Mouse (Mus musculus): ENCODE results near the gene Gucy2d. TPM values are rescaled to one million over a fixed set of nuclear protein-coding genes. Genes with fewer than 3 reads are reported as not detected.

Gucy2d gene
- total RNA-seq, 4 experiments from 2014 or later: not detected

DNA sequence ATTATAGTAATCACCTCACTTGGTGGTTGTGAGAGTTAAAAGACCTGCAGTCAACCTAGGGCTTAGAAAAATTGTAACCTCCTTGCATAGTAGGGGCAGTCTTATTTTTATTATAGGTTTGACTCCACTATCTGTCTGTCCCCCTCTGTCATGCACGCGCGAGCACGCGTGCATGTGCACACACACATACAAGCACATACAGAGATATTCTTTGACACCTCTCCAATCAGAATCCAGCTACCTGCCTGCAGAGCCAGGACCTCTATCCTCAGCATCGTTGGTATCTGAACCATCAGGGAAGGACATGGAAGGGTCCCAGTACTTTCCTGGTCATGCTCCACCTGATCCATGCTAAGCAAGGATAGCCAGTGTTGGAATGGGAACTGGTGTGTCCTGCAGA is 50.7 kb downstream of the Gucy2d start:
- DNase-seq: no peak

- DNase-seq: no peak
These were observed 51.4 kb downstream of the Gucy2d start for GRCm38 (mm10) chr7:98491451-98492200.

- no peak for DNase-seq
These were observed 52.1 kb downstream of the Gucy2d start for GRCm38 (mm10) chr7:98492331-98492730.

GRCm38 (mm10) chr7:98493307-98493706 is 53.1 kb downstream of the Gucy2d start:
- no peak for DNase-seq

- no peak for DNase-seq
These were observed 53.8 kb downstream of the Gucy2d start for GRCm38 (mm10) chr7:98493901-98494480.

GRCm38 (mm10) chr7:98495591-98495990 is 55.4 kb downstream of the Gucy2d start:
- no peak for DNase-seq

- DNase-seq: no peak
These were observed 57.2 kb downstream of the Gucy2d start for GRCm38 (mm10) chr7:98497451-98497850.

- no peak for DNase-seq
These were observed 57.9 kb downstream of the Gucy2d start for GRCm38 (mm10) chr7:98498101-98498500.

DNA sequence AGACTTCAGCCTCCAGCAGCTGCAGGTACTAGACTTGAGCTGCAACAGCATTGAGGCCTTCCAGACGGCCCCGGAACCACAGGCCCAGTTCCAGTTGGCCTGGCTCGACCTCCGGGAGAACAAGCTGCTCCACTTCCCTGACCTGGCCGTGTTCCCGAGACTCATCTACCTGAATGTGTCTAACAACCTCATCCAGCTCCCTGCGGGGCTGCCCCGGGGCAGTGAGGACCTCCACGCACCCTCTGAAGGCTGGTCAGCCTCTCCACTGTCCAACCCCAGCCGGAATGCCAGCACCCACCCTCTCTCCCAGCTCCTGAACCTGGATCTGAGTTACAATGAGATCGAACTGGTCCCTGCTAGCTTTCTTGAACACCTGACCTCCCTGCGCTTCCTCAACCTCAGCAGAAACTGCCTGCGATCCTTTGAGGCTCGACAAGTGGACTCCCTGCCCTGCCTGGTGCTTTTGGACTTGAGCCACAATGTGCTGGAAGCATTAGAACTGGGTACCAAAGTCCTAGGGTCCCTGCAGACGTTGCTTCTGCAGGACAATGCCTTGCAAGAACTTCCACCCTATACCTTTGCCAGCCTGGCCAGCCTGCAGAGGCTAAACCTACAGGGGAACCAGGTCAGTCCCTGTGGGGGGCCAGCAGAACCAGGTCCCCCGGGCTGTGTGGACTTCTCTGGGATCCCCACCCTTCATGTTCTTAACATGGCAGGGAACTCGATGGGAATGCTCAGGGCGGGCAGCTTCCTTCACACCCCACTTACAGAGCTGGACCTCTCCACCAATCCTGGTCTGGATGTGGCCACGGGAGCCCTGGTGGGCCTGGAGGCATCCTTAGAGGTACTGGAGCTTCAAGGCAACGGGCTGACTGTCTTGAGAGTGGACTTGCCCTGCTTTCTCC is 58.7 kb downstream of the Gucy2d start:
- DNase-seq: no peak

DNA sequence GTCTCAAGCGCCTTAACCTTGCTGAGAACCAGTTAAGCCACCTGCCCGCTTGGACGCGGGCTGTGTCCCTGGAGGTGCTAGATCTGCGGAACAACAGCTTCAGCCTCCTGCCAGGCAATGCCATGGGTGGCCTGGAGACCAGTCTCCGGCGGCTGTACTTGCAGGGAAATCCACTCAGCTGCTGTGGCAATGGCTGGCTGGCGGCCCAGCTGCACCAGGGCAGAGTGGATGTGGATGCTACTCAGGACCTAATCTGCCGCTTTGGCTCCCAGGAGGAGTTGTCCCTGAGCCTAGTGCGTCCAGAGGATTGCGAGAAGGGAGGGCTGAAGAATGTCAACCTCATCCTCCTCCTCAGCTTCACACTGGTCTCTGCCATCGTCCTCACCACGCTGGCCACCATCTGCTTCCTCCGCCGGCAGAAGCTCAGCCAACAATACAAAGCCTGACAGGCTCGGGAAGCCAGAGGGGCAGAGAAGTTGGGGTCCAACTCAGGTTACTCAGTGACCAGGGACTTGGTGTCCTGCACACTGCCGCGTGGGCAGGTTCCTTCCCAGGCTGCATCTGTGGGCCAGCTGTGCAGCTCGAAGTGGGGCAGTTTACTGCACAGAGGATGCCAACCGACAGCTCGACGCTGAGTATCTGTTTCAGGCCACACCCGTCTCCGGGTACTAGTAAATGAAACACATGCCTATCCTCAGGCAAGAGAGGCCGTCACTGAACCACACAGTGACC is 59.5 kb downstream of the Gucy2d start:
- no peak for DNase-seq

- no peak for DNase-seq
These were observed 60.3 kb downstream of the Gucy2d start for GRCm38 (mm10) chr7:98500470-98500869.

- DNase-seq: no peak
These were observed 60.9 kb downstream of the Gucy2d start for GRCm38 (mm10) chr7:98501078-98501477.

DNA sequence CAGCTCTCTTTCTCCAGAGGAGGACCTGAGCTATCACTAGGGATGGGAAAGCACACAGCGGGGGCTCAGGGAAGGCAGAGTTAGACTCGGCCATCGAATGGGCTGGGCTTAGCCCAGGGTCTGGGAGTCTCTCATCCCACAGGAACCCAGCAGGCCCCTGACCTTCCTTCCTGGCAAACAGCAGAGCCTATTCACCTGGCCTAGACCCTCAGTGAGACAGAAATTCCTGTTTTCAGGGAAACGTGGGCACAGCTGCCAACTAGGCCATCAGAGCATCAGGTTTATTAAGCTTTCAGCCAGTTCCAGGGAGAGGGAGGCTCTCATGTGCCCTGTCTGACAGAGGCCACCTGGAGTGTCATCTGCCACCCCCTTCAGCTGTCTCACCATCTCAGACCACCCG is 62.7 kb downstream of the Gucy2d start:
- no peak for DNase-seq

GRCm38 (mm10) chr7:98503951-98504647 is 63.9 kb downstream of the Gucy2d start:
- DNase-seq: no peak

- no peak for DNase-seq
These were observed 64.6 kb downstream of the Gucy2d start for GRCm38 (mm10) chr7:98504726-98505314.

DNA sequence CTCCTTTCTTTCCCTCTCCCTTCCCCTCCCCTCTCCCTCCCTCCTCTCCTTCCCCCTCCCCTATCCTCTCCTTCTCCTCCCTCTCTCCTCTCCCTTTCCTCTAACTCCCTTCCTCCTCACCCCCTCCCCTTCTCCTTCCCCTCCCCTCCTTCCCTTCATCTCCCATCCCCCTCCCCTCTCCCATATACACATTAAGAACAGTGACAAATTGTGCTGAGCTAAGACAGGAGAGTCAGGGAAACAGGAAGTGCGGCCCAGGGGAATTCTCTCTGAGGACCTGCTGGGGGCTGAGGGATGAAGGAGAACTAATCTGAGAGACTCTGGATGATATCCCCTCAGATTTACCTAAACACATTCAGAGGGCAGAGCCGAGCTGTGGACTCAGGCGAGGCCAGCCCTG is 65.4 kb downstream of the Gucy2d start:
- DNase-seq: no peak

- DNase-seq: no peak
These were observed 71.0 kb downstream of the Gucy2d start for GRCm38 (mm10) chr7:98510961-98511958.

DNA sequence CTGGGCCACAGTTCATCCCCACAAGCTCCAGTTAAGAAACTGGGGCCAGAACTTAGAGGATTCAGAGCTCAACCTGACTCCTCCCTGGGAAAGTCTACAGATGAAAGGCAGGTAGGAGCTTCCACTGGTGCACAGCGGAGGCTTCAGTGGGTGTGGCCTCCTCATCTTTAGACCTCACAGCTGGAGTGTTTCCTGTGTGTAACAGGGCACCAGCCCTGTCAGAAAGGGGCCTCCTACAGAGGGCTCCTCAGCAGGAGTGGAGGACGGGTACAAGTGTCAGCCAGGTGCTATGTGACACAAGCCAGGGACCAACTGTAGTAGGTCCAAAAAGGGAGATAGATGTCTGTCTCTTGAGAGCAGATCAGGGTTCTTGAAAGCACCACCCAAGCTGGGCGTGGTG is 73.0 kb downstream of the Gucy2d start:
- DNase-seq: no peak

GRCm38 (mm10) chr7:98522576-98522975 is 82.4 kb downstream of the Gucy2d start:
- DNase-seq: peak; percentile 81

Data from adrenal gland, adult 8-10 months (tissue).